Mouse (Mus musculus): Measurements from ENCODE around the gene Palld. TPM values are rescaled to one million over a fixed set of nuclear protein-coding genes. Genes with fewer than 3 reads are reported as not detected.

Gene Palld
- total RNA-seq, 2 experiments from 2014 or later = 6.6 to 6.7 TPM

DNA sequence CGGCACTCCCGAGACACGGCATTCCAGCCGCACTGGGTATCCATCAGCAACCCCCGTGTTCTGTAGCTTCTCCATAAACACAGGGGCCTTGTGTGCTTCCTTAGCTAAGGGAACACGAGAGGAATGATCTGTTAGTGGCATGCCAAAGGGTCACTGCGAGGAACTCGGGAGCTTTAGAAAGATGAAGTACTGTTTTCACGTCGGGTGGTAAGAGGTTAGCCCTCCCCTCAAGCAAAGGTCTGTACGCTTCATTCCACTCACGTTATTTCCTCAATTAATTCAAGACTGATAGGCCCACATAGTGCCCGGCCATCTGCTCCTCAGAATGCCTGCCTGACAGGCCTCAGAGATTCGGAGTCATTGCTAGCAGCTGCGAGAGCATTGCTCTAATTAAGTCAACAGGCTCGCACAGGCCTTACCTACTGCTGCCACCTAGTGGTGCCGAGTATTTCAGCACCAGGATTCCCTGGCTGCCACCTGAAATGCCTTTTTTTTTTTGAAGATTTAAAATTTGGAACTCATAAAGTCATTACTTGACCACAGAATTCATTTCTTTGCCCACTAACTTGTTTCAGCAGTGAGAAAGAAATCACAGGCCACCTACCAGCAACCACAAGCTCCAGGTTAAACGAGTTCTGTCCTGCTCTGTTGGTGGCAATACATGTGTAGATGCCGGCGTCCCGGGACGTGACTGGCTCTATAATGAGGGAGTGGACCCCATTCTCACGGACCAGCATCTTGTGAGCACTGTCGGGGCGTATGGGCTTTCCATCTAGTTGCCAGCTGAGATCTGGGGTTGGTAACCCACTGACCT, 386.4 kb downstream of the Palld start:
- DNase-seq (ENCODE audit: low spot score in 2 of 2) = peak; percentile 91
- peak; percentile 96 for TF ChIP-seq CTCF (conservative IDR thresholded peaks at IDR 0.05)
- Histone ChIP-seq H3K4me3 (peak overlapping the region; percentile 41), H3K27ac (peak overlapping the region; percentile 73)

GRCm38 (mm10) chr8:61515110-61515930, 387.2 kb downstream of the Palld start:
- no peak for TF ChIP-seq CTCF (conservative IDR thresholded peaks at IDR 0.05)
- H3K27ac ChIP-seq = peak overlapping the region; percentile 73
- H3K4me3 ChIP-seq = peak overlapping the region; percentile 41
- DNase-seq (ENCODE audit: low spot score in 2 of 2) = no peak

DNA sequence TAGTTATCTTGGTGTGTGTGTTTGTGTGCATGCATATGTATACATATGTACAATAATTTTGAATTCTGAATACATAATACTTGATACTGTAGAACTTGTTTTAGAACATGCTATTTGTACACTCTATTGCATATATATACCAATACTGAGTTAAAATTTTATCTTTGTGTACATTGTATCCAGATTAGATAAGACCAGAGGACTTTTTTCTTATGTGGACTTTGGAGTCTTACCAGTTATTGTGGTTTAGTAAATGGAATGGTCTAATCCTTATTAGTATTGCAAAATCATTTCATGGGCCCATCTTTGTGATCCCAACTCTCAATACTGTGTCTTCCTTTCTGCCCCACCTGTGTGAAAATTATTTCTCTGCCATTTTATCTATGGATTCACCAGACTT, 400.2 kb downstream of the Palld start:
- TF ChIP-seq CTCF (conservative IDR thresholded peaks at IDR 0.05) = no peak
- Histone ChIP-seq H3K27ac (no peak overlapping the region), H3K4me3 (no peak overlapping the region)
- DNase-seq (ENCODE audit: low spot score in 2 of 2) = no peak

DNA sequence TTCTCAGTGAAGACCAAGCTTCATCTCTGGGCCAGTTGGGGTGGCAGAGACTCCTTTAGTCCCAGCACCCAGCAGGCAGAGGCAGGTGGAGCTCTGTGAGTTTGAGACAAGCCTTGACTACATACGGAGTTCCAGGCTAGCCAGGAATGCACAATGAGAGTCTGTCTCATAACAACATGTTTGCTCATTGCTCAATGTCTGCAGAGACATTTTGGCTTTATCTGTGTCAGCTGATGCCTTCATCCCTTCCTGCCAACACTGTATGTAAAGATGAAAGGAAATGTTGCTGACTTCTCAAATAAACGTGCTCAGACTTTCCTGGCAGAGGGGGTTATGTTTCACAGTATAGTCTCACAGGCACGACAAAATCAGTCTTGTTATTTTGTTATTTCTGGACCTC, 401.6 kb downstream of the Palld start:
- DNase-seq (ENCODE audit: low spot score in 2 of 2) = no peak
- no peak overlapping the region for H3K27ac ChIP-seq
- H3K4me3 ChIP-seq = no peak overlapping the region
- no peak for TF ChIP-seq CTCF (conservative IDR thresholded peaks at IDR 0.05)

GRCm38 (mm10) chr8:61499035-61499434, 403.5 kb downstream of the Palld start:
- peak; percentile 79 for TF ChIP-seq CTCF (conservative IDR thresholded peaks at IDR 0.05)
- DNase-seq (ENCODE audit: low spot score in 2 of 2) = no peak

GRCm38 (mm10) chr8:61497110-61497509, 405.4 kb downstream of the Palld start:
- no peak for TF ChIP-seq CTCF (conservative IDR thresholded peaks at IDR 0.05)
- Histone ChIP-seq H3K27ac (no peak overlapping the region), H3K4me3 (no peak overlapping the region)
- DNase-seq (ENCODE audit: low spot score in 2 of 2) = no peak

More at GRCm38 (mm10) chr8:61499035-61499434, 403.5 kb downstream of the Palld start:
- no peak overlapping the region for H3K4me3 ChIP-seq
- H3K27ac ChIP-seq = no peak overlapping the region

DNA sequence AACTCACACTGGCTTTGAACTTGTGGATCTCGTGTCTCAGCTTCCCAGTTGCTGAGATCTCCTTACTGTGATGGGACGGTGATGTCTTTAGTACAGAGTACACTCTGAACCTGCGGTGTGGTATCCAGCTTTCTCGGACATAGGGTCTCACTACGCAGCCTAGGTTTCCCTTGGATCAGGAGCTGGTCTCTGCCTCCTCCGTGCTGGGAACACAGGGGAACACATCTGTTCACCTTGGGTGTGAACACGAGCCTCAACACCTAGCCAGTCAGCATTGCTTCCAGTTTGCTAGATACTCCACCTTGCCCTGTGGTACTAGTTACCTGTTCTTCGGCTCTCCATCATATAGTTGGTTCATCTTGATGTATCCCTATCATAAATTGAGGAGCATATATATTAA, 413.9 kb downstream of the Palld start:
- Histone ChIP-seq H3K4me3 (peak overlapping the region; percentile 98; the same call in 1 of the 2 replicates), H3K27ac (no peak overlapping the region)
- no peak for DNase-seq (ENCODE audit: low spot score in 2 of 2)
- TF ChIP-seq CTCF (conservative IDR thresholded peaks at IDR 0.05) = no peak

- peak within 1 kb of the TSS; percentile 92 for H3K27ac ChIP-seq
- TF ChIP-seq CTCF (conservative IDR thresholded peaks at IDR 0.05) = no peak
- H3K4me3 ChIP-seq = peak within 1 kb of the TSS; percentile 98
- DNase-seq (ENCODE audit: low spot score in 2 of 2) = peak; percentile 85 to 92
These were observed 414.8 kb downstream of the Palld start, which contains the start of gene Cbr4 for GRCm38 (mm10) chr8:61487597-61488156. Gene Cbr4, plus strand, starts transcription at chr8:61487734.

DNA sequence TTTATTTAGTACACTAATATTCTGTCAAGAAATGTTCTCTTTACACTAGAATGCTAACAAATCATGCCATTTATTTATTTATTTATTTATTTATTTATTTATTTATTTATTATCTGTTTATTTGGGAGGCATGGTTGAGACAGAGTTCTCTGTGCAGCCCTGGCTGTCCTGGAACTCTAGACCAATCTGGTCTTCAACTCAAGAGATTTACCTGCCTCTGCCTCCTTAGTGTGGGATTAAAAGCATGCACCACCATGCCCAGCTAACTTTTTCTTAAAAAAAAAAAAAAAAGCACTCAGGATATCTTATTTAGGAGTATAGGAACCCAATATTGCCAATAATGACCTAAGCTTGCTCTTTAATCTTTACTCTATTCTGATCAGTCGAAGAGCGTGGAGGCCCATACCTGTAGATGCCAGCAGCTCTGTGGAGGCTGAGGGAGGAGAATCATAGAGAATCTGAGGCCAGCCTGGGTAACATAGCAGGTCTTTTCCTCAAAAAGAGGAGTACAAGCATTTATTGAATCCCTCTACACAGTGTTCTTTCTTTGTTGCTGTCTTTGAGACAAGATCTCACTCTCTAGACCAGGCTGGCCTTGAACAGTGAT, 415.5 kb downstream of the Palld start:
- no peak for DNase-seq (ENCODE audit: low spot score in 2 of 2)
- H3K27ac ChIP-seq = peak overlapping the region; percentile 92
- H3K4me3 ChIP-seq = no peak overlapping the region
- TF ChIP-seq CTCF (conservative IDR thresholded peaks at IDR 0.05) = no peak

- no peak for DNase-seq (ENCODE audit: low spot score in 2 of 2)
- Histone ChIP-seq H3K27ac (no peak overlapping the region), H3K4me3 (no peak overlapping the region)
- TF ChIP-seq CTCF (conservative IDR thresholded peaks at IDR 0.05) = no peak
These were observed 422.1 kb downstream of the Palld start for GRCm38 (mm10) chr8:61480260-61480967.

GRCm38 (mm10) chr8:61479506-61480214, 422.8 kb downstream of the Palld start:
- Histone ChIP-seq H3K27ac (no peak overlapping the region), H3K4me3 (peak overlapping the region; percentile 29; the same call in 1 of the 2 replicates)
- peak; percentile 51 to 75 for DNase-seq (ENCODE audit: low spot score in 2 of 2)
- peak; percentile 79 for TF ChIP-seq CTCF (conservative IDR thresholded peaks at IDR 0.05)

Data from layer of hippocampus, adult 2 months (tissue).